Mouse (Mus musculus): ENCODE data around the gene Serpinb9e. TPM values are rescaled to one million over a fixed set of nuclear protein-coding genes. Genes with fewer than 3 reads are reported as not detected.
"Not testable (repeated sequence)": the region's sequence is repeated elsewhere in the genome, so short reads cannot be mapped to it uniquely, and the experiment has no call there.

The Serpinb9e gene
- not detected for total RNA-seq (2021)
- long read RNA-seq, experiment 1 = 0 reads
- long read RNA-seq, experiment 2 = 0 reads

GRCm38 (mm10) chr13:33249312-33249711 lies at the start of gene Serpinb9e:
Gene Serpinb9e, plus strand, starts transcription at chr13:33249612.
- not testable (repeated sequence) for DNase-seq (ENCODE audit: low spot score in 2 of 2)

DNA sequence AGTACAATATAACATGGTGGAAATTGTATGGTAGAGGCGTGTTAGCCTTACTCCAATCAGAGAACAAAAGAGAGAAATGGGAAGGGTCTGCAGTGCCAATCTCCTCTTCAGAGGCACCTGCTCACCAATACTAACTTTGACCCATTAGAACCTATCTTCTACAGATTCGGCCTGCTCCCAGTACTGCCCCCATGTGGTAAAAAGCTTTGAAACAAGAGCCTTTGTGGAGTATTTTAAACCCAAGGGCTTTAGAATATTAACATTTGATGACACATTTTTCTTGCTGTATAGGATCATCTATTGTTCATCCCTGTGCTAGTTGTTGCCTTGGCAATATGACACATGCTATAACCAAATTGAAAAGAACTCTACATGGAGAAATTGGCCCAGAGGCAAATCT lies 49.7 kb upstream of the Serpinb9e start:
- no peak for DNase-seq (ENCODE audit: low spot score in 2 of 2)

- peak in 1 of 2 experiments; percentile 3 for DNase-seq (ENCODE audit: low spot score in 2 of 2)
Measured at GRCm38 (mm10) chr13:33308631-33309030, 59.2 kb downstream of the Serpinb9e start.

Other genes starting within 250 kb of the Serpinb9e start
- gene Serpinb9, start 246.4 kb upstream of the Serpinb9e start, total RNA-seq (2021) = 10 to 100 TPM; 18.3 to 18.7 TPM
- gene Serpinb9b, start 222.2 kb upstream of the Serpinb9e start, total RNA-seq (2021) = under 1 TPM in 1 of 2 experiments, not detected in 1; 0.08 TPM
- gene Serpinb1b, start 171.0 kb upstream of the Serpinb9e start, total RNA-seq (2021) = under 1 TPM; 0.42 to 0.76 TPM
- gene Serpinb9c, start 89.9 kb upstream of the Serpinb9e start, total RNA-seq (2021) = not detected
- gene Serpinb9d, start 56.7 kb upstream of the Serpinb9e start, total RNA-seq (2021) = not detected
- gene Serpinb9f, start 74.5 kb downstream of the Serpinb9e start, total RNA-seq (2021) = not detected
- not detected for gene Gm11397, start 146.1 kb downstream of the Serpinb9e start, total RNA-seq (2021)
- gene Serpinb9g, start 235.2 kb downstream of the Serpinb9e start, total RNA-seq (2021) = not detected

Data from adrenal gland, postnatal 4 days (tissue).